ENCODE assay signal across 19 mouse cellular contexts in genomic region chr8:115599771-115600170, GRCm38 (mm10).
DNase-seq lines count a peak whose midpoint lies in the region; ATAC-seq lines count a peak whose summit lies in the region.
"Had no signal": no experiment of that assay in that cellular context is flagged by ENCODE, and none has a peak within 500 bp of the region (broad histone marks: within the 10 kb centered on the region; RNA-seq: fewer than 3 reads in every experiment).

No protein-coding gene starts in this region.

- peak; percentile 68 for DNase-seq in heart, adult 11 months
- DNase-seq in heart, postnatal 36 days: no peak
- no peak for DNase-seq in right cerebral cortex, adult 2 months (ENCODE audit: low spot score in 2 of 2)
- no peak for DNase-seq in thymus, postnatal 10 days (ENCODE audit: low spot score in 2 of 2)
- DNase-seq: adrenal gland, adult 8-10 months; adrenal gland, postnatal 14 days; adrenal gland, postnatal 36 days; B cell, adult 2 months; cerebellum, adult 11-12 months; cerebellum, adult 2 months; cerebellum, adult 9-10 months; cerebellum, postnatal 10 days; cerebellum, postnatal 25 days had no signal

- ATAC-seq in megakaryocyte, adult 5-6 weeks (ENCODE audit: poor library complexity, severe bottlenecking): peak; percentile 67
- ATAC-seq: activated CD4-positive, CD25-positive, alpha-beta regulatory T cell, adult 4 months; CD4-positive, CD25-positive, alpha-beta regulatory T cell, adult 4 months; forebrain, embryonic 13.5 days; forebrain, embryonic 15.5 days; Patski had no signal

- intact Hi-C loops in heart, postnatal 36 days (cut with DNase I): no loop called here
